Mouse (Mus musculus) gastrocnemius, adult 18-20 months (tissue): ENCODE results near the gene Cdc25a. TPM values are rescaled to one million over a fixed set of nuclear protein-coding genes. Genes with fewer than 3 reads are reported as not detected.

Experiments used
- DNase-seq: peaks from one replicate; pipeline ENCODE4 v3.0.0; 2021; ENCODE audit warnings: low spot score
- microRNA-seq: library from miRNA; unstranded; fragments of <30 nt; microRNA quantifications from one replicate; pipeline ENCODE4 v1.2.0, GENCODE M21; 2021
- total RNA-seq, 2 experiments: library from RNA; stranded (reverse); gene quantifications; 2 replicates each; pipeline ENCODE4 v1.2.3; 2021

The Cdc25a gene
- total RNA-seq, 2 experiments from 2014 or later = 3.9 to 4.7 TPM

- peak; percentile 97 for DNase-seq
Measured at GRCm38 (mm10) chr9:109931257-109932171, 56.1 kb downstream of the Cdc25a start, which contains the start of gene Map4. Gene Map4 (plus strand): TSS chr9:109931460.

DNA sequence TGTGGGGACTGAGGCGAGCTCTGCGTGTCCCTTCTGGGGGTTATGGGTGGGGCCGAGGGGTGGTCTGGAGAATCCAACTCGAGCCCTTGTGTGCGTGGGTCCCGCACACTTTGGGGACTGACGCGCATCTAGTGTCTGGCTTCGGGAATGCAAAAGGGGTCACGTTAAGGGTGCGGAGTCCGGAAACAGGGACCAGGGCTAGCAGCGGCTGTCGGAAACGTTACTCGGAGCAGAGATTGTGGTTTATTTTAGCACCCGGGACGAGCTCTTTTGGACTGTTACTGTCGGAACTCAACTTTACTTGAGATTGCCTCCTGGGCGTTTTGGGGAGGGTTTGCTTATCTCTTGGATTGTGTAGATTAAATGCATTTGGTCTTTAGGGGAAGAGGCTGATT is 57.0 kb downstream of the Cdc25a start:
- peak; percentile 43 for DNase-seq

GRCm38 (mm10) chr9:109932756-109933375 is 57.5 kb downstream of the Cdc25a start:
- peak; percentile 85 for DNase-seq

- no peak for DNase-seq
Measured at GRCm38 (mm10) chr9:109939401-109939800, 64.0 kb downstream of the Cdc25a start.

DNA sequence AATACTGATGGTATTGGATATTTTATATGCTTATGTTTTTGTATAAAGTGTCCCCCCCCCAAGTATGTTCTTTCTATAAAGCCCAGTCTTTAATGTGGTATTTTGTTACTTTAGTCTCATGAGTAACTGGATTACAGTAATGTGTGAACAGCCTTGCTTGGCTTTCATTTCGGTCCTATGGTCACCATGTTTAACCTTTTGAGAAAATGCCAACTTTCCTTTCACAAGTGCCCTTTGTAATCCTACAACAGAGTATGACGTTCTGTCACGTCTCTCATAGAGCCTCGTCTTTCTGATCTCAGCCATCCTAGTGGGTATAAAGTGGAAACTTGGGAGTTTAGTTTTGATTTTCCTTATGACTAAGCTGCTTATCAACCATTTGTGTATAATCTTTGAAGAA is 67.4 kb downstream of the Cdc25a start:
- DNase-seq = no peak

Small RNA genes within 50 kb of the gene (microRNA-seq; reads per million reads assigned to microRNA genes)
- gene Mir7089 = not detected

Other genes with a start within 250 kb of the Cdc25a start
- not detected for gene Fbxw24, start 249.5 kb upstream of the Cdc25a start, total RNA-seq
- not detected for gene Fbxw25, start 210.9 kb upstream of the Cdc25a start, total RNA-seq
- gene Fbxw18, start 172.9 kb upstream of the Cdc25a start, total RNA-seq = not detected
- gene Fbxw26, start 129.5 kb upstream of the Cdc25a start, total RNA-seq = not detected
- gene Fbxw27, start 84.9 kb upstream of the Cdc25a start, total RNA-seq = not detected
- gene Spink8, start 63.3 kb upstream of the Cdc25a start, total RNA-seq = not detected
- 10 to 100 TPM; 28.8 to 30.8 TPM for gene Nme6, start 42.8 kb upstream of the Cdc25a start, total RNA-seq
- gene Camp, start 26.0 kb upstream of the Cdc25a start, total RNA-seq = not detected
- gene Map4, start 55.9 kb downstream of the Cdc25a start, total RNA-seq = 100 to 1,000 TPM; 514 to 562 TPM
- gene Smarcc1, start 242.1 kb downstream of the Cdc25a start, total RNA-seq = 10 to 100 TPM; 23.4 to 24.3 TPM
- 10 to 100 TPM; 31.6 to 32.5 TPM for gene Dhx30, start 242.3 kb downstream of the Cdc25a start, total RNA-seq